Mouse (Mus musculus): ENCODE measurements around the gene Gm10273.
"Not testable (repeated sequence)": the region's sequence is repeated elsewhere in the genome, so short reads cannot be mapped to it uniquely, and the experiment has no call there.

The Gm10273 gene

GRCm38 (mm10) chr10:59395461-59395860 lies at the start of gene Gm10273:
Gm10273 (plus strand) TSS chr10:59395632.
- not testable (repeated sequence) for DNase-seq (ENCODE audit: low read depth, low spot score)

GRCm38 (mm10) chr10:59346560-59346959 lies 48.9 kb upstream of the Gm10273 start:
- no peak for DNase-seq (ENCODE audit: low read depth, low spot score)

GRCm38 (mm10) chr10:59348200-59348599 lies 47.2 kb upstream of the Gm10273 start:
- DNase-seq (ENCODE audit: low read depth, low spot score), result peak; percentile 60

GRCm38 (mm10) chr10:59349536-59349935 lies 45.9 kb upstream of the Gm10273 start:
- DNase-seq (ENCODE audit: low read depth, low spot score), result no peak

GRCm38 (mm10) chr10:59353065-59353464 lies 42.4 kb upstream of the Gm10273 start:
- DNase-seq (ENCODE audit: low read depth, low spot score), result no peak

- no peak for DNase-seq (ENCODE audit: low read depth, low spot score)
These were observed 41.3 kb upstream of the Gm10273 start for GRCm38 (mm10) chr10:59354120-59354519.

- no peak for DNase-seq (ENCODE audit: low read depth, low spot score)
These were observed 40.4 kb upstream of the Gm10273 start for GRCm38 (mm10) chr10:59355020-59355419.

- no peak for DNase-seq (ENCODE audit: low read depth, low spot score)
These were observed 36.7 kb upstream of the Gm10273 start for GRCm38 (mm10) chr10:59358744-59359143.

GRCm38 (mm10) chr10:59363208-59363607 lies 32.2 kb upstream of the Gm10273 start:
- no peak for DNase-seq (ENCODE audit: low read depth, low spot score)

- no peak for DNase-seq (ENCODE audit: low read depth, low spot score)
These were observed 30.9 kb upstream of the Gm10273 start for GRCm38 (mm10) chr10:59364551-59364950.

GRCm38 (mm10) chr10:59365804-59366589 lies 29.4 kb upstream of the Gm10273 start:
- DNase-seq (ENCODE audit: low read depth, low spot score), result no peak

GRCm38 (mm10) chr10:59366746-59367145 lies 28.7 kb upstream of the Gm10273 start:
- no peak for DNase-seq (ENCODE audit: low read depth, low spot score)

- DNase-seq (ENCODE audit: low read depth, low spot score), result no peak
These were observed 28.2 kb upstream of the Gm10273 start for GRCm38 (mm10) chr10:59367206-59367605.

- DNase-seq (ENCODE audit: low read depth, low spot score), result no peak
These were observed 26.7 kb upstream of the Gm10273 start for GRCm38 (mm10) chr10:59368729-59369128.

- no peak for DNase-seq (ENCODE audit: low read depth, low spot score)
These were observed 26.0 kb upstream of the Gm10273 start for GRCm38 (mm10) chr10:59369426-59369825.

- DNase-seq (ENCODE audit: low read depth, low spot score), result no peak
These were observed 17.5 kb upstream of the Gm10273 start for GRCm38 (mm10) chr10:59377906-59378305.

GRCm38 (mm10) chr10:59378728-59379127 lies 16.7 kb upstream of the Gm10273 start:
- DNase-seq (ENCODE audit: low read depth, low spot score), result peak; percentile 12

- DNase-seq (ENCODE audit: low read depth, low spot score), result peak; percentile 9
These were observed 15.5 kb upstream of the Gm10273 start for GRCm38 (mm10) chr10:59379927-59380326.

- DNase-seq (ENCODE audit: low read depth, low spot score), result peak; percentile 48
These were observed 15.0 kb upstream of the Gm10273 start for GRCm38 (mm10) chr10:59380411-59380821.

GRCm38 (mm10) chr10:59381563-59381962 lies 13.9 kb upstream of the Gm10273 start:
- DNase-seq (ENCODE audit: low read depth, low spot score), result peak; percentile 47

- DNase-seq (ENCODE audit: low read depth, low spot score), result no peak
These were observed 8.5 kb upstream of the Gm10273 start for GRCm38 (mm10) chr10:59386951-59387350.

- no peak for DNase-seq (ENCODE audit: low read depth, low spot score)
These were observed 5.8 kb upstream of the Gm10273 start for GRCm38 (mm10) chr10:59389652-59390051.

GRCm38 (mm10) chr10:59391907-59392306 lies 3.5 kb upstream of the Gm10273 start:
- DNase-seq (ENCODE audit: low read depth, low spot score), result no peak

Measured in c-Kit-negative CD71-positive TER-119-positive erythroid progenitor cells, embryonic 14.5 days (primary cell).